Mouse (Mus musculus) liver, postnatal 0 days (tissue): ENCODE results near the gene F2rl1. TPM values are rescaled to one million over a fixed set of nuclear protein-coding genes. Genes with fewer than 3 reads are reported as not detected.

ENCODE experiments used
- ATAC-seq: fragments of 200-750 bp; cut with Nextera tagmentation; 2 replicates; pipeline ENCODE4 v1.8.0; 2017; ENCODE audit warnings: mild to moderate bottlenecking, moderate library complexity
- DNase-seq: peaks from one replicate; pipeline ENCODE4 v3.0.0-alpha.2; 2016
- H3K27ac ChIP-seq: fragments of 300-500 bp; sonication (generic); 2 replicates; pipeline ENCODE4 v1.5.1; 2014; ENCODE audit warnings: antibody characterized with exemption, moderate library complexity, mild to moderate bottlenecking, low read depth
- H3K27me3 ChIP-seq: fragments of 300-500 bp; sonication (generic); 2 replicates; pipeline ENCODE4 v1.6.1; 2014; ENCODE audit warnings: low read length, control low read depth, mixed read lengths; ENCODE audit not compliant: insufficient read depth
- H3K36me3 ChIP-seq: fragments of 300-500 bp; sonication (generic); replicated peaks from 2 replicates; pipeline ENCODE4 v1.6.1; 2014; ENCODE audit warnings: mild to moderate bottlenecking, control low read depth, low read length, moderate library complexity, mixed read lengths; ENCODE audit not compliant: insufficient read depth
- H3K4me1 ChIP-seq: fragments of 300-500 bp; sonication (generic); 2 replicates; pipeline ENCODE4 v1.6.1; 2014; ENCODE audit warnings: antibody characterized with exemption, mild to moderate bottlenecking, control low read depth; ENCODE audit not compliant: insufficient read depth
- H3K4me2 ChIP-seq: fragments of 300-500 bp; sonication (generic); 2 replicates; pipeline ENCODE4 v1.6.1; 2014; ENCODE audit warnings: low read depth, mild to moderate bottlenecking, low read length, moderate library complexity, mixed read lengths
- H3K4me3 ChIP-seq: fragments of 300-500 bp; sonication (generic); 2 replicates; pipeline ENCODE4 v1.5.1; 2014; ENCODE audit warnings: low read depth, low read length
- H3K9ac ChIP-seq: fragments of 300-500 bp; sonication (generic); replicated peaks from 2 replicates; pipeline ENCODE4 v1.6.1; 2014; ENCODE audit warnings: mild to moderate bottlenecking, moderate library complexity
- H3K9me3 ChIP-seq: fragments of 300-500 bp; sonication (generic); 2 replicates; pipeline ENCODE4 v1.6.1; 2016; ENCODE audit warnings: mild to moderate bottlenecking, control low read depth, low read length, mixed read lengths
- CTCF ChIP-seq: sonication (generic); IDR thresholded peaks from 2 replicates; pipeline ENCODE4 v1.5.1; 2016; ENCODE audit warnings: antibody characterized with exemption, low read depth
- EP300 ChIP-seq: IDR thresholded peaks from 2 replicates; pipeline ENCODE4 v1.6.1; 2016; ENCODE audit warnings: antibody characterized with exemption, low read depth, mild to moderate bottlenecking
- WGBS: fragments of 180-500 bp; shearing (Covaris S2); extraction: QIAGEN DNeasy Blood & Tissue Kit; methylation state at CpG from one replicate; pipeline ENCODE4 v1.1.7; 2014; ENCODE audit not compliant: insufficient replicate concordance; 5-methylcytosine and 5-hydroxymethylcytosine counted together
- polyA plus RNA-seq: library from polyadenylated mRNA; unstranded; fragments of >200 nt; fragmentation: Nextera tagmentation; extraction: Ambion mirVana; gene quantifications from 2 replicates; pipeline ENCODE4 v1.2.1, GENCODE M21; 2015

Gene F2rl1
- polyA plus RNA-seq, 1 experiment from 2014 or later, result 0.31 TPM

GRCm38 (mm10) chr13:95510054-95510453, 15.0 kb downstream of the F2rl1 start:
- WGBS, result 78% methylated on average over 5 of the region's 5 CpGs
- no peak for ATAC-seq
- no peak for TF ChIP-seq CTCF
- no peak for TF ChIP-seq EP300
- Histone ChIP-seq H3K9ac (no peak overlapping the region), H3K4me3 (no peak overlapping the region), H3K4me2 (no peak overlapping the region), H3K27ac (no peak overlapping the region), H3K36me3 (no peaks in the 10 kb centered on the region), H3K4me1 (no peaks in the 10 kb centered on the region), H3K9me3 (no peaks in the 10 kb centered on the region), H3K27me3 (no peaks in the 10 kb centered on the region)
- DNase-seq, result no peak

- Histone ChIP-seq H3K27ac (no peak overlapping the region), H3K4me2 (no peak overlapping the region), H3K4me3 (no peak overlapping the region), H3K27me3 (no peaks in the 10 kb centered on the region), H3K36me3 (no peaks in the 10 kb centered on the region), H3K4me1 (no peaks in the 10 kb centered on the region), H3K9ac (no peak overlapping the region), H3K9me3 (no peaks in the 10 kb centered on the region)
- ATAC-seq, result no peak
- 73% methylated on average over 8 of the region's 8 CpGs for whole genome bisulfite sequencing
- TF ChIP-seq EP300 (no peak), CTCF (no peak)
- no peak for DNase-seq
Measured at GRCm38 (mm10) chr13:95503279-95503917, 21.6 kb downstream of the F2rl1 start.

- Histone ChIP-seq H3K27ac (no peak overlapping the region), H3K4me3 (no peak overlapping the region), H3K4me2 (no peak overlapping the region), H3K27me3 (no peaks in the 10 kb centered on the region), H3K9me3 (no peaks in the 10 kb centered on the region), H3K4me1 (peaks cover 9% of the 10 kb centered on the region; the same call in 1 of the 2 replicates), H3K9ac (no peak overlapping the region), H3K36me3 (no peaks in the 10 kb centered on the region)
- DNase-seq, result no peak
- 76% methylated on average over 3 of the region's 3 CpGs for WGBS
- TF ChIP-seq EP300 (no peak), CTCF (no peak)
- no peak for ATAC-seq
Measured at GRCm38 (mm10) chr13:95496601-95497000, 28.4 kb downstream of the F2rl1 start.

GRCm38 (mm10) chr13:95494812-95495211, 30.2 kb downstream of the F2rl1 start:
- no peaks in the 10 kb centered on the region for H3K36me3 ChIP-seq
- H3K4me2 ChIP-seq, result no peak overlapping the region
- peaks cover 9% of the 10 kb centered on the region for H3K4me1 ChIP-seq
- no peaks in the 10 kb centered on the region for H3K9me3 ChIP-seq
- H3K9ac ChIP-seq, result no peak overlapping the region
- no peak overlapping the region for H3K4me3 ChIP-seq
- 0 out of 2 replicates have a peak overlapping the region, but pooled peaks have one; percentile 13 for H3K27ac ChIP-seq
- ATAC-seq (no peak), DNase-seq (no peak)
- 44% methylated on average over 8 of the region's 8 CpGs for WGBS
- no peak for TF ChIP-seq CTCF
- TF ChIP-seq EP300, result no peak
- no peaks in the 10 kb centered on the region for H3K27me3 ChIP-seq

- no peak for ATAC-seq
- 67% methylated on average over 5 of the region's 5 CpGs for WGBS
- H3K4me3 ChIP-seq, result no peak overlapping the region
- H3K9me3 ChIP-seq, result no peaks in the 10 kb centered on the region
- H3K4me2 ChIP-seq, result no peak overlapping the region
- DNase-seq, result no peak
- H3K36me3 ChIP-seq, result no peaks in the 10 kb centered on the region
- TF ChIP-seq CTCF (no peak), EP300 (no peak)
- no peaks in the 10 kb centered on the region for H3K27me3 ChIP-seq
- H3K27ac ChIP-seq, result no peak overlapping the region
- H3K9ac ChIP-seq, result no peak overlapping the region
- H3K4me1 ChIP-seq, result peaks cover 9% of the 10 kb centered on the region
Measured at GRCm38 (mm10) chr13:95493296-95493695, 31.7 kb downstream of the F2rl1 start.

- Histone ChIP-seq H3K4me3 (no peak overlapping the region), H3K4me1 (peaks cover 9% of the 10 kb centered on the region), H3K9ac (no peak overlapping the region), H3K9me3 (no peaks in the 10 kb centered on the region), H3K4me2 (no peak overlapping the region), H3K27ac (0 out of 2 replicates have a peak overlapping the region, but pooled peaks have one; percentile 6), H3K27me3 (no peaks in the 10 kb centered on the region), H3K36me3 (no peaks in the 10 kb centered on the region)
- WGBS, result 61% methylated on average over 11 of the region's 11 CpGs
- ATAC-seq (peak; percentile 78), DNase-seq (peak; percentile 45)
- TF ChIP-seq EP300 (0 out of 2 replicates have a peak, but pooled peaks have one; percentile 12), CTCF (no peak)
Measured at GRCm38 (mm10) chr13:95491327-95491726, 33.7 kb downstream of the F2rl1 start.
